Mouse (Mus musculus) spleen, adult 2 months (tissue): Measurements from ENCODE around the gene Ehd4. TPM values are rescaled to one million over a fixed set of nuclear protein-coding genes. Genes with fewer than 3 reads are reported as not detected.

ENCODE experiments used
- DNase-seq, 2 experiments: peaks; one replicate each; pipeline versions ENCODE4 v3.0.0 to v3.0.0-alpha.2; 2012 to 2021; ENCODE audit warnings: low spot score in 2 of 2, low read depth in 1 of 2
- H3K27ac ChIP-seq: fragments of 200-500 bp; 2 replicates; pipeline ENCODE4 v1.5.1; 2012; ENCODE audit warnings: low read length, inconsistent platforms; ENCODE audit not compliant: insufficient read depth
- H3K27me3 ChIP-seq: fragments of 200-500 bp; 2 replicates; pipeline ENCODE4 v1.6.1; 2012; ENCODE audit warnings: mild to moderate bottlenecking, moderate library complexity, low read length, inconsistent platforms; ENCODE audit not compliant: control insufficient read depth, insufficient read depth
- H3K36me3 ChIP-seq: fragments of 200-500 bp; 2 replicates; pipeline ENCODE4 v1.6.1; 2012; ENCODE audit warnings: mild to moderate bottlenecking, low read length, inconsistent platforms; ENCODE audit not compliant: control insufficient read depth, insufficient read depth
- H3K4me1 ChIP-seq: fragments of 200-500 bp; 2 replicates; pipeline ENCODE4 v1.6.1; 2011; ENCODE audit warnings: inconsistent platforms; ENCODE audit not compliant: control insufficient read depth, insufficient read depth, insufficient read length
- H3K4me3 ChIP-seq: fragments of 200-500 bp; 2 replicates; pipeline ENCODE4 v1.5.1; 2011; ENCODE audit warnings: mild to moderate bottlenecking, inconsistent platforms; ENCODE audit not compliant: insufficient read depth, insufficient read length; ENCODE audit errors: extremely low read depth
- CTCF ChIP-seq: fragments of 200-500 bp; IDR thresholded peaks from 2 replicates; pipeline ENCODE4 v1.5.1; 2011; ENCODE audit warnings: mild to moderate bottlenecking, inconsistent platforms; ENCODE audit not compliant: insufficient read depth, insufficient read length, insufficient replicate concordance; ENCODE audit errors: extremely low read depth
- POLR2A ChIP-seq: fragments of 200-500 bp; IDR thresholded peaks from 2 replicates; pipeline ENCODE4 v1.6.1; 2011; ENCODE audit warnings: low read depth, low read length, inconsistent platforms
- WGBS: fragments of 180-500 bp; shearing (Covaris S2); methylation state at CpG from one replicate; pipeline ENCODE4 v1.1.7; 2018; 5-methylcytosine and 5-hydroxymethylcytosine counted together
- polyA plus RNA-seq: library from polyadenylated mRNA; depleted of rRNA; stranded (reverse); fragments of >200 nt; gene quantifications from 2 replicates; pipeline ENCODE4 v1.2.3, GENCODE M21; 2012

Gene Ehd4
- polyA plus RNA-seq, 1 experiment, result 35.4 TPM

GRCm38 (mm10) chr2:120126901-120127300 lies 27.5 kb downstream of the Ehd4 start:
- peaks cover 9% of the 10 kb centered on the region; the same call in 1 of the 2 replicates for H3K4me1 ChIP-seq
- H3K36me3 ChIP-seq, result peaks cover 1% of the 10 kb centered on the region; the same call in 1 of the 2 replicates
- 74% methylated on average over 1 of the region's 1 CpGs for WGBS
- no peaks in the 10 kb centered on the region for H3K27me3 ChIP-seq
- no peak overlapping the region for H3K4me3 ChIP-seq
- no peak for DNase-seq
- TF ChIP-seq POLR2A (no peak), CTCF (no peak)
- H3K27ac ChIP-seq, result no peak overlapping the region

GRCm38 (mm10) chr2:120126408-120126807 lies 28.0 kb downstream of the Ehd4 start:
- no peaks in the 10 kb centered on the region for H3K27me3 ChIP-seq
- no peak overlapping the region for H3K27ac ChIP-seq
- peaks cover 1% of the 10 kb centered on the region; the same call in 1 of the 2 replicates for H3K36me3 ChIP-seq
- TF ChIP-seq POLR2A (no peak), CTCF (no peak)
- no peak overlapping the region for H3K4me3 ChIP-seq
- H3K4me1 ChIP-seq, result peaks cover 9% of the 10 kb centered on the region; the same call in 1 of the 2 replicates
- no peak for DNase-seq
- 57% methylated on average over 4 of the region's 4 CpGs for WGBS

- Histone ChIP-seq H3K4me1 (peaks cover 9% of the 10 kb centered on the region; the same call in 1 of the 2 replicates), H3K36me3 (peaks cover 1% of the 10 kb centered on the region; the same call in 1 of the 2 replicates), H3K4me3 (no peak overlapping the region), H3K27ac (no peak overlapping the region), H3K27me3 (no peaks in the 10 kb centered on the region)
- TF ChIP-seq CTCF (no peak), POLR2A (no peak)
- 93% methylated on average over 1 of the region's 1 CpGs for WGBS
- DNase-seq, result no peak
These were observed 28.9 kb downstream of the Ehd4 start for GRCm38 (mm10) chr2:120125461-120125860.

GRCm38 (mm10) chr2:120124946-120125345 lies 29.5 kb downstream of the Ehd4 start:
- Histone ChIP-seq H3K27me3 (no peaks in the 10 kb centered on the region), H3K36me3 (peaks cover 1% of the 10 kb centered on the region; the same call in 1 of the 2 replicates), H3K4me3 (no peak overlapping the region), H3K27ac (no peak overlapping the region), H3K4me1 (peaks cover 9% of the 10 kb centered on the region; the same call in 1 of the 2 replicates)
- TF ChIP-seq POLR2A, result no peak
- no peak for TF ChIP-seq CTCF
- WGBS, result 89% methylated on average over 2 of the region's 2 CpGs
- DNase-seq, result no peak

- DNase-seq, result no peak
- Histone ChIP-seq H3K27ac (no peak overlapping the region), H3K4me1 (peaks cover 9% of the 10 kb centered on the region; the same call in 1 of the 2 replicates), H3K4me3 (no peak overlapping the region), H3K27me3 (no peaks in the 10 kb centered on the region), H3K36me3 (peaks cover 1% of the 10 kb centered on the region; the same call in 1 of the 2 replicates)
- TF ChIP-seq CTCF (no peak), POLR2A (no peak)
- WGBS, result 90% methylated on average over 1 of the region's 1 CpGs
These were observed 30.3 kb downstream of the Ehd4 start for GRCm38 (mm10) chr2:120124096-120124495.

GRCm38 (mm10) chr2:120122983-120123382 lies 31.4 kb downstream of the Ehd4 start:
- Histone ChIP-seq H3K27me3 (no peaks in the 10 kb centered on the region), H3K4me1 (peaks cover 5% of the 10 kb centered on the region; the same call in 1 of the 2 replicates), H3K36me3 (peaks cover 1% of the 10 kb centered on the region; the same call in 1 of the 2 replicates), H3K27ac (no peak overlapping the region), H3K4me3 (no peak overlapping the region)
- no peak for DNase-seq
- TF ChIP-seq POLR2A, result no peak
- no peak for TF ChIP-seq CTCF
- WGBS, result 94% methylated on average over 6 of the region's 6 CpGs

- no peak for DNase-seq
- Histone ChIP-seq H3K4me3 (no peak overlapping the region), H3K27ac (no peak overlapping the region), H3K27me3 (no peaks in the 10 kb centered on the region), H3K4me1 (peaks cover 2% of the 10 kb centered on the region; the same call in 1 of the 2 replicates), H3K36me3 (peaks cover 3% of the 10 kb centered on the region)
- WGBS, result 79% methylated on average over 6 of the region's 6 CpGs
- TF ChIP-seq CTCF, result no peak
- no peak for TF ChIP-seq POLR2A
These were observed 37.1 kb downstream of the Ehd4 start for GRCm38 (mm10) chr2:120117346-120117745.
